Mouse (Mus musculus) common myeloid progenitor, adult 5-6 weeks (primary cell): ENCODE measurements around the gene Ciz1. TPM values are rescaled to one million over a fixed set of nuclear protein-coding genes. Genes with fewer than 3 reads are reported as not detected.

ENCODE experiments used
- ATAC-seq: replicated peaks from 2 replicates; pipeline ENCODE4 v1.8.0; 2016; ENCODE audit warnings: low read depth, mild to moderate bottlenecking, moderate TSS enrichment, inconsistent platforms; ENCODE audit not compliant: poor library complexity, severe bottlenecking
- total RNA-seq: library from RNA; stranded (forward); fragments of 200-1000, 187-1606 nt; gene quantifications from 2 replicates; pipeline ENCODE4 v1.2.3, GENCODE M21; 2017

Ciz1 gene
- 64.1 and 76.5 TPM in 2 replicates for total RNA-seq

DNA sequence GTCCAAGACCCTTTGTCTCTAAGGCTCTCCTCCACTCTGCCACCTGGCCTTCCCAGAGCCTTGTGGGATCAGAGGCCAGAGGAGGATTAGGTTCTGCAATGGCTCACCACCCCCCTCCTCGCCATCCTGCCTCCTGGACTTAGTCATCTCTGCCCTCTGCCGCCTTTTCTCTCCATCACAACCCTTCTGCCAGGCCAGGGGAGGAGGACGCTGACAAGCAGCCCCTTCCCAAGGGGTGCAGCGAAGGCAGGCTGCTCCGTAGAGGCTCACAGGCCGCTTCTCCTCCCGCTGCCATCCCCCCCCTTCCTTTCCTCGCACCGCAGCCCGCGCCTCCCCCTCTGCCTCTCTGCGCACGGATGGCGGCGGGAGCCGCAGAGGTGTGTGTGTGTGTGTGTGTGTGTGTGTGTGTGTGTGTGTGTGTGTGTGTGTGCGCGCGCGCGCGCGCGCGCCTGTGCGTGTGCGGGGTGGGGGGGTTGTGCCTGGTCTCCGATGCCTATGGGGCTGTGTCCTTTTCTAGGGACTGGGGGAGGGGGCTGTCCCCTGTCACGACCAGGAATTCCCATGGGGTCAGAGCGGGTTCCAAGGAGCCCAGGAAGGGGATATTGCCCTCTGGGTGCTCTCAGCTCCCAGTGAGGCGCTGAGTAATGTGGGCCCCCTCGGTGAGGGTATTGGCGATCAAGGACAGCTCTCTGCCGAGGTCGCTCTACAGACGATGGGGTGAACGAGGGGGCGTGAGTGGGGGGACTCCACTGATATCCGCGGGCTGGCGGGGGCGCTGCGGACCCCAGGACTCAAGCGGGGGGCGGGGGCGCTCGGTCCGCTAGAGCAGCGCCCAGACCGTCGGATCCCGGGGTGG is at the start of gene Ciz1:
TSS of gene Ciz1 (plus strand) at position 177 of the 856 bp plus-strand sequence.
- ATAC-seq: 0 out of 2 replicates have a peak, but pooled peaks have one; percentile 16

DNA sequence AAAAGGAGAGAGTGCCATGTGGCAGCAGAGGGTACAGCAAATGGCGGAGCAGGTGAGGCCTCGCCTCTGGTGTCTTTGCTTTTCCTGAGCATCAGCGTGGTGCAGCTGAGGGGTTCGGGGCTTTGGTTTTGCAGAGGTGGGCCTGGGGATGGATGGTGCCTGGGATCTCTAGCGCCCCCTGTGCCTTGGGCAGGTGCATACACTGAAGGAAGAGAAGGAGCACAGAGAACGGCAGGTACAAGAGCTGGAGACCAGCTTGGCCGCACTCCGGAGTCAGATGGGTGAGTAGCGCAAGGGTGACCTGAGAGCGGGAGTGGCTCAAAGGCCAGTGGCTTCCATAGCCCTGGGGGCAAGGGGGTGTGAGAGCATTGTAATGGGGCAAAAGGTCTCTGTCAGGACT is 49.2 kb upstream of the Ciz1 start:
- ATAC-seq: 0 out of 2 replicates have a peak, but pooled peaks have one; percentile 16

DNA sequence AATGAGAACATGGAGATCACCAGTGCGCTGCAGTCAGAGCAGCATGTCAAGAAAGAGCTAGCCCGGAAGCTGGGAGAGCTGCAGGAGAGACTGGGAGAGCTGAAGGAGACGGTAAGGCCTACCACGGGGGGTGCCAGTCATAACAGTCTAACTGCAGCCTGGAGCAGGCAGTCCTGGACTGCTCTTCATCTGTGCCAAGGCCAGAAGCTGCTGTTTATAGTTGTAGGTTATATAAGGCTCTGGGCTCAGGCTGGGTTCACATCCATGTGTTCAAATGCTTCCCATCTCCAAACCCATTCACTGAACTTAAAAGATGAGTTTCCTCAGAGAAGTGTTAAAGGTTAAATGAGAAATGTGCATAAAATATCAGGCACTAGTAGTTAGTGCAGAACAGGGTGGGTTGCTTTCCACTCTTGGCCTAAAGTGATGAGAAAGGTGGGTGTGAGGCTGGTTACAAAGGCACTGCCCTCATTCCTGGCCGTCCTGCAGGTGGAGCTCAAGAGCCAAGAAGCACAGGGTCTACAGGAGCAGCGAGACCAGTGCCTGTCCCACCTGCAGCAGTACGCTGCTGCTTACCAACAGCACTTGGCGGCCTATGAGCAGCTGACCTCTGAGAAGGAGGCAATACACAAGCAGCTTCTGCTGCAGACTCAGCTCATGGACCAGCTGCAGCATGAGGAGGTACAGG is 47.8 kb upstream of the Ciz1 start:
- peak; percentile 64 for ATAC-seq

DNA sequence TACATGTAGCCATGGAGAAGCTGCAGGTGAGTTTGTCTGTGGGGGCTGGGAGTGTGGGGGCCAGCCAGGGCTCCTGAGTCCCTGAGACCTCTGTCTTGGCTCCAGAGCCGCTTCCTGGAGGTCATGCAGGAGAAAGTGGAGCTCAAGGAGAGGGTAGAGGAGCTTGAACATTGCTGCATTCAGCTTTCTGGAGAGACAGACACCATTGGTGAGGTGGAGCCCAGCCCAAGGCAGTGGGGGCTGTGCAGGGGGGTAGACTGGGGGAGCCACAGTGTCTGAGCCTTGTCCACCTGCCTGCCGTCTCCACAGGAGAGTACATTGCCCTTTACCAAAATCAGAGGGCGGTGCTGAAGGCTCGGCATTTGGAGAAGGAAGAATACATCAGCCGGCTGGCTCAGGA is 46.5 kb upstream of the Ciz1 start:
- ATAC-seq: no peak

DNA sequence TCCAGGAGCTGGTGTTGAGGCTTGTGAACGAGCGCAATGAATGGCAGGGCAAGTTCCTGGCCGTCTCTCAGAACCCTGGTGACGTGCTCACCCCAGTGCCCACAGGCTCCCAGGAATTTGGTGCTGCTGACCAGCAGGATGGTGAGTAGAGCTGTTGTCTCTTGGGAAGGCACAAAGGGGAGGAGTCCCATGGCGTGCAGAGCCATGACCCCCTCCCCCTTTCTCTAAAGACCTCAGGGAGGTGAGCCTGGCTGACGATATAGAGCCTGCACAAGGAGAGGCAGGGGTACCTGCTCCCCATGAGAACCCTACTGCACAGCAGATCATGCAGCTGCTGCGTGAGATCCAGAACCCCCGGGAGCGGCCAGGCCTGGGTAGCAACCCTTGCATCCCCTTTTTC is 46.0 kb upstream of the Ciz1 start:
- no peak for ATAC-seq

DNA sequence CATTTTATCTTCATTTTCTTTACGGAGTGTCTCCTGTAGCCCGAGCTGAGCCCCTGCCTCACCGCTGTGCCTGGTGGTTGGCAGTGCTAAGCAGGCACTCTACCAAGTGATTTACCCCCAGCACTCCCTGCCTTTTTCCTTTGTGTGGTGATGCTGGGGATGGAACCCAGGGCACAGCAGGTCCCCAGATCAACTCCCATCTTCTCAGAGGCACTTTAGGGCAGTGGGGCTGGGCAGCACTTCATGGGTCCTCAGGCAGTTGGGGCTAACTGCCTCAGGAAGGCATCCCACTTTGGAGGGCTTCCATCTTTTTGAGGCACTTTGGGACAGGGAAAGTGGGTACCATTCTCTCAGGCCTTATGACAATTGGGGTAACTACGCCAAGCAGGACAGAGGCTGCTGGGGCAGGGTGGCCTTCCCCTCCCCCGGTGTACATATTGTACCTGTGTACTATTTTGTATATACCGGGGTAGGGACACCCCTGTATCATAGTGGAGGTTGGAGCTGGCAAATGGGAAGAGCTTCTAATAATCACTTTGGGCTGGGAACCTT is 44.8 kb upstream of the Ciz1 start:
- no peak for ATAC-seq

DNA sequence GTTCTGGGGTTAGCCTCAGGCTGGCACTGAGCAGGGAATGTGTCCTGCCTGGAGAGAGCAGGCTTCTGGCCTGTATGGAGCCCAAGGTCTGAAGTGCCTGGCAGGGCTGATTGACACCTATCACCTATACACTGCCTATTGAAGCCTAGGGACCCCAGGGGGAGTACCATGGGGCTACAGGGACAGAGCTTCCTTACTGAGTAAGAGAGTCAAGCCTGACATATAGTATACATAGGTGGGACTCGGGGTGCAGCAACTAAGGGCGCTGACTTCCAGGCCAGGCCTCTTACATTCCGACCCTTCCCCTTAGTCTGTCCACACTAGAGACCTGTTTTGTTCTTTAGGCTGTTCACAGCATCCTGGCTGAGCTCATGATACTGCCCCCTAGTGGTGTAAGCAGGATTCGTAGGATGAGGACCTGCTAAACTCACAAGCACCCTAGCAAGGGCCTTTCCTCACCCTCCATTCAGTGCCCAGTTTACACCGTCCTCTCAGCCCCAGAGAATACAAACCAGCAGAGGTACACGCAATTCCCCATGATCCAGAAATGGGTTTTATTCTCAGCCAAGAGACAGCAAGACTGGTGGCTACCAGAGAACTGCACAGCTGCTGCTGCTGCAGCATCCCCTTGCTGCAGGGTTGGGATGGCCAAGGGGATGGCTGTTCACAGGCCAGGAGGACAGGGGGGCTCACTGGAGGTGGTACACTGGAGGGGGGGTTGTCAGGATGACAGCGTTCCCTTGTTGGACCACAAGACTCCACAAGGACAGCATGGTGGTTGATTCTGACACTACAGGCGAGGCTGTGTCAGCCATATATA is 44.0 kb upstream of the Ciz1 start:
- ATAC-seq: 0 out of 2 replicates have a peak, but pooled peaks have one; percentile 29

DNA sequence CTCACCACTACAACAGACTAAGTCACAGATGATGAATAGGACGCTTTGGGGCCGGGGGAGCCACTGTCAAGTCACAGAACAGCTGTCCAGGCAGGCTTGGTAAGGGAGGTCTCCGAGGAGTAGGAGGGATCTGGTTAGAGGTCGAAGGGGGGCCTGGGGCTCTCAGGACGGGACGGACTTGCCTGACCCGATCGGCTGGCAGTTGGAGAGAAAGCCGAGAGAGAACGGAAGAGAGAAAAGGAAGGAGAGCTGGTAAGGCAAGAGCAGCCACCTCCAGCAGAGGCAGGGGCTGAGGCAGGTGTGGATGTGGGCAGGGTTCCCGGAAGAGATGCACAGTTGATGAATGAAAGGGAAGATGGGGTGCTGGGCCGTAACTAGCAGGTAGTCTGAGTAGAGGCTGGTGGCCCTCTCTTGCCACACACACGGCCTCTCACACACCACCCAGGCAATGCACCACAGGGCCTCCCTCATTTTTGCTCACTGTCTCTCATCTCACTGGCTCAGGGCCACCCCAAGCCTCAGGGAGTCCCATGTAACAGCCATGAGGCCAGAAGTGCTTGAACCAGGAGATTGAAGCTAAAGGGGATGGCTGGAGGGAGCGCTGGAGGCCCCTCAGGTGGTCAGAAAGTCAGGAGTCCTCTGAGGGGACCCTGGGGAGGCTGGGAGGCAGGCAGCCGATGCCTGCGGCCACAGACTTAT is 43.1 kb upstream of the Ciz1 start:
- ATAC-seq: no peak

DNA sequence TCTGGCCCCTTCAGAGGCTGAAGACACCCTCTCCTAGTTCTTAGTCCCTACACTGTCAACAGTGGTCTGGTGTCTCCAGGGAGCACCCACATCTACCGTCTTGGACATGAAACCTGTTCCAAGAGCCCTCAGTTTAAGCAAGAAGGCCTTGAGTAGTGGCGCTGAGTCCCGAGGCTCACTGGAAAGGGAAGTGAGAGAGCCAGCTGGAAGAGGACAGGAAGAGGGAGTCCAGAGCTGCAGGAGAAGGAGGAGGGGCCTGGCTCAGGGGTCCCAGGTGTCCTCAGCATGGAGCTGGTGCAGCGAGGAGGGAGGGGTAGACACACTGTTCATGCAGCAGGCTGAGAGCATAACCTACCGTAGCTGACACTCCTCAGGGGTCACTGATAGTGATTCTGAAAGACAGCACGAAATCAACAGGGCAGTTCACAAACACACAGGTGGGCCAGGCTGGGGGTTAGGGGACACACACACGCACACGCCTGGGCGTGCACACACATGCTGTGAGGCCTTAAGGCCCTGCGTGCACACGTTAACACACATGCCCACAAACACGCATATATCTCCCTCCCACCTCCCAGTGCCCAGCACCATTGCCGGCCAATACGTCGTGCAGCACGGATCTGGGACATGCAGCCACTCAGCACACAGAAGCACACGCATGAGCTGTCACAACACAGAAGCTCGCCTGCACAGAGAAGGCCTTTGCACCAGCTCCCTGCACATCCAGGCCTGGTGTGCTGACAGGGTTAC is 41.9 kb upstream of the Ciz1 start:
- ATAC-seq: no peak

DNA sequence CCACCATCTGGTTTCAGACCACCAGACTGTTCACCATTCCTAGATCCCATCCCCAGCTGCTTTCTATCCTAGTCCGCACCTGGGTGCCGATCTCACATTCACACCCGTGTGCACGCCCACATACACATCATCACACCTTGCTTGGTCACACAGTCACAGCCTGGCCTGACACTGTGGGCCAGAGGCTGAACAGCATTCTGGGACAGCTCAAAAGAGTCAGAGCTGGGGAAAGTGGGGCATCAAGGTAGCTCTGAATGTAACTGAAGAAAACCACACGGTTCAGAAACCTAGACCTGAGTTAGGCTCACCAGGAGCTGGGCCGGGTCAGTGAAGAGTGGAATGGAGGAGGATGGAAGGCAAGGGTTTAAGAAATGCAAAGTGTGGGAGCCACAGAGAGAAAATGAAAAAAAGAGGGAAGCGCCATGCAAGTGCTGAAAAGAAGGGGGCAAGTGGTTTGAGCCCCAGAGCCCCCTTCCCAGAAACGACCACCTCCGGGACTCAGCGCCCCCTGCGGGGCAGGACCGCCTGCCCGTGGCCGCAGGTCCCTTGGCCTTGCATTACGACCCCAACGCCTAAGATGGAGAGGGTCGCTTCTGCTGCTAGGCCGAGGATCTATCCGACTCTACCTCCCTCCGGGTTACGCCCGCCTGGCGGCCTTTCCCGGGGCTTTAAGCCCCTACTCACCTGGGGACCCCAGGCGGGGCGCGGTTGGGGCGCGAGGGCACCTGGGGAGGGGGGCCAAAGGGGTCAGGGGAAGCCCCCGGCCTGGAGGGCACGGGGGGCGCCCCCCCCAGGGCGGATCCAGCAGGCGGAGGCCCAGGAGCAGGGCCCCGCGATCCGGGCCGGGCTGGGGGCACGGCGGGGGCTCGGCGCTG is 40.4 kb upstream of the Ciz1 start:
- ATAC-seq: no peak

DNA sequence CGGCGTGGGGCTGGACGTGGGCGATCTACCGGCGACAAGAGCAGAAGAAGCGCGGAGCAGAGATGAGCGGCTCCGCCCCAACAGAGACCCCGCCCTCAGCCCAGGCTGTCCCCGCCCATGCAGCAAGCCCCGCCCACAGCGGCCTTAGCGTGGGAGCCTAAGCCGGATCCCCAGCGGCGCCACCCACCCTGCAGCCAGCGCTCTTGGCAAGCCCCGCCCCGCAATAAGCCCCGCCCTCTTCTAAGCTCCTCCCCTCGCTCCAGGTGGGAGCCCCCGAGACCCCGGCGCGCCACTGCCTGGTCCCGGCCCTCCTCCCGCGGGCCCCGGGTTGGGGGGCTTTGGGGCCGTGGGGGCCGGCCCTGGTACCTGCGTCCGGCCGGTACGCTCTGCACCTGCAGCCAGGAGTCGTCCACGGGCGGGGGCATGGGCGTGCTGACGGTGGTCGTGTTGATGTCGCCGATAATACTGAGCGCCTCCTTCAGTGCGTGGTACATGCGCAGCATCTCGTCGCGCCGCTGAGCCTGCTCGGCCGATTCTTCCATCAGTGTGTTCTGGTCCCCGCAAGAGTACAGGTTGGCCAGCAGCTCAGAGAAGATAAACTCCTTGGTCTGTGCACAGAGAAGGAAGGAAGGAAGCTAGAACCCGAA is 39.7 kb upstream of the Ciz1 start:
- ATAC-seq: peak; percentile 85

DNA sequence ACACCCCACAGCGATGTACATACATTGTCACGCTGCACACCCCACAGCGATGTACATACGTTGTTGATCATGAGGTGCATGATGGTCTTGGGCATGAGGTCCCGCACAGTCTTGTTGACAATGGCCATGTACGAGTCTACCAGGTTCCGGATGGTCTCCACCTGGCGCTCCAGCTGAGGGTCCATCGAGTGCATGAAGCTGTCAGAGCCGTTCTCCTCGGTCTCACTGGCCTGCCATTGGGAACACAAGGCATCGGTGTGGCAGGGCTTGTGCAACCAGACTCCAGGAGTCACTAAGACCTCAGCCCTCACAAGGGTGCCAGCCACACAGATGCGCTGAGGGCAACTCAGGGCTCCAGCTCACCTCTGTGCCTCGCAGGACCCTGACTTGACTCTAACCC is 37.3 kb upstream of the Ciz1 start:
- no peak for ATAC-seq

DNA sequence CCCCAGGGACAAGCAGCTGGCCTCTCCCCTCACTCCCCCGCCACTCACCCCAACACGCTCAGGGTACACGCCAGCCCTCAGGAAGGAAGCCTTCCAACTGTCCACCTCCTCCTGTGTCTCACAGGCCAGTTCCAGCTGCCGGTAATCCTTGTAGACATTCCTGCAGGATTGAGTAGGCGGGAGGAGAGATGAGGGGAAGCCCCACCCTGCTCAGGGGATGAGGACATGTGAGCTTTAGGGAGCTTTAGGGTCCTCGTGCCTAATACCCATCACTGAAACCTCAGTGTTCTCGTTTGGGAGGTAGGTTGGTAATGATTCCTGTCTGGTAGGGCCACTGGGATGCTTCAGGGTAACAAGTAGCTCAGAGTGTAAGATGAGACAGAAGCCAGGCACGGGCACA is 36.4 kb upstream of the Ciz1 start:
- ATAC-seq: no peak

DNA sequence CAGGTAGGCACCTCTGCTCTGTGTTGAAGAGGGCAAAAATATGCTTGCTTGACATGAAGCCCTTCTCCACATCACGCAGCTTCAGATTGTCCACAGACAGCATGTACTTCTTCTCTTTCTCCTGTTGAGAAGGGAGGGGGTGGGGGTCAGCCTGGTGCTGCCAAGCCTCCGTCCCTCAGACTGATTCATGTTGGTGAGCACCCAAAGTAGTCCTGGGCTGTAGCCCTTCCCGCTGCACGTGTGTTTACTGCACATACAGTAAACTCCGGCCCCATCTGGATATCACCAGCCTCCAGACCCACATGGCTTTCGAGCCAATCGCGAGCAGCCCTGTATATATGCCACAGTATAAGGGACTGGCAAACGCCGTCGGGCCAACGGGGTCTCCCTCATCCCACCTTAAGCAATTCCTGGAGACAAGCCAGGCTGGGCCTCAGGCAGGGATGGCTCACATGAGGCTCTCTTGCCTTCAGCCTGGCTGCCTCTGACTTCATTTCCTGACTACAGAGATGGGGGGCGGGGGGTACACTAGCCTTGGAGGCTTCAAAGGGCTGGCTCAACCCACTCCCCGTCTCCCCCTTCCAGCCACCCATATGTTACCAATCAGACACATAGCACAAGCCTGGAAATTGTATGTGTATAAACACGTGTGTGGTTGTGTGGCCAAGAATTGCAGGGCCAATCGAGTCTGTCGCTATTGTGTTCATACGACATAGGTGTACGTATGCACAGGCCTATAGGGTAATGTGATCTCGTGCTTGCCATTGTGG is 35.1 kb upstream of the Ciz1 start:
- ATAC-seq: no peak

DNA sequence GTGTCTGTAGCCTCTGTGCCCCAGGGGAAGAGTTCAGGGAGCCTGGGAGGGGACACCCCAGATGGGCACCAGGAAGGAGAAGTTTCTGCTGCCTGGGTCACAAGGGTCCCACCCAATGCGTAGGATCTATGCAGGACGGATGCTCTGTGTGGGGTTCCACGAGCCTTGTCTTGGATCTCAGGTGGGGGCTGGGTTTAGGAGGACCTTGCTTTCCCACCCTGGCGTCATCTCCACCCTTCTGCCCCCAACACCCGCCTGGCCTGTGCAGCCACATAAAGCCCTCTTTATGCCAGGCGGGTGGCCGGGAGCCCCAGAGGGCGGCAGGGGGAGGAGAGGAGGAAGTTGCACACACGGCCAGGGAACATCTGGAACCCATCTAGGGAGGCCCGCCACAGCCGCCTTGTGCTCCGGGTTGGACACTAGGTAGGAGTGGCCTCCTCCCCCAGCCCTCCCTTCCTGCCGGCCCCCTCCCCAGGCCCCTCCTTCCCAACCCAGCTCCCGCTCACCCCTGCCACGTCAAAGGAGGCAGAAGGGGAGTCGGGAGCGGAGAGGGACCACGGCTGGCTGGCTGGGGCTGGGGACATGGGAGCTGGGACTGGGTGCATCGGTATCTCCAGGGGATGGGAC is 34.2 kb upstream of the Ciz1 start:
- ATAC-seq: peak; percentile 73
